In genomic region chr7:49392180-49392579, GRCm38 (mm10) we compare ENCODE assay signal across 11 mouse cellular contexts.
DNase-seq lines count a peak whose midpoint lies in the region; ATAC-seq and TF ChIP-seq lines count a peak whose summit lies in the region.
"Had no signal": no experiment of that assay in that cellular context is flagged by ENCODE, and none has a peak within 500 bp of the region (broad histone marks: within the 10 kb centered on the region; RNA-seq: fewer than 3 reads in every experiment).

No protein-coding gene starts in this region.

- no peak for TF ChIP-seq CTCF in hindbrain, postnatal 0 days (IDR thresholded peaks at IDR 0.05; ENCODE audit: low read depth)

- no peak overlapping the region for H3K9ac ChIP-seq in hindbrain, postnatal 0 days (replicated peaks; ENCODE audit: low read length)
- H3K9ac ChIP-seq in midbrain, embryonic 15.5 days = no peak overlapping the region
- H3K9ac ChIP-seq in kidney, embryonic 15.5 days = no peak overlapping the region

- peaks cover 16% of the 10 kb centered on the region for H3K4me1 ChIP-seq in hindbrain, postnatal 0 days (ENCODE audit: insufficient read depth, low read length)
- H3K4me1 ChIP-seq in midbrain, embryonic 15.5 days = peaks cover 35% of the 10 kb centered on the region
- peaks cover 9% of the 10 kb centered on the region for H3K4me1 ChIP-seq in kidney, embryonic 15.5 days

- intact Hi-C loops in heart, postnatal 14 days (cut with DNase I) = no loop called here

- H3K4me3 ChIP-seq in hindbrain, postnatal 0 days (ENCODE audit: low read length) = no peak overlapping the region
- H3K4me3 ChIP-seq in midbrain, embryonic 15.5 days = no peak overlapping the region
- no peak overlapping the region for H3K4me3 ChIP-seq in kidney, embryonic 15.5 days (replicated peaks)
- H3K4me3 ChIP-seq: embryonic facial prominence, embryonic 10.5 days had no signal

- ATAC-seq in hindbrain, postnatal 0 days = peak; percentile 44; the same call in 1 of the 2 replicates
- ATAC-seq in midbrain, embryonic 15.5 days (replicated peaks) = peak; percentile 52
- no peak for ATAC-seq in kidney, embryonic 15.5 days (replicated peaks; ENCODE audit: low FRiP score)
- ATAC-seq: activated CD4-positive, CD25-positive, alpha-beta regulatory T cell, adult 4 months had no signal

- no peaks in the 10 kb centered on the region for H3K9me3 ChIP-seq in hindbrain, postnatal 0 days (ENCODE audit: low read length)
- no peaks in the 10 kb centered on the region for H3K9me3 ChIP-seq in midbrain, embryonic 15.5 days
- H3K9me3 ChIP-seq in kidney, embryonic 15.5 days (replicated peaks) = no peaks in the 10 kb centered on the region

- DNase-seq in layer of hippocampus, adult 11-12 months (ENCODE audit: low spot score) = peak; percentile 76
- DNase-seq in layer of hippocampus, postnatal 10 days (ENCODE audit: low spot score in 2 of 2) = no peak
- peak; percentile 63 for DNase-seq in cerebellum, adult 9-11 months
- peak; percentile 78 for DNase-seq in hindbrain, postnatal 0 days (ENCODE audit: low spot score)
- DNase-seq in heart, adult 8-10 months (ENCODE audit: low spot score) = no peak
- DNase-seq in heart, postnatal 14 days = no peak
- DNase-seq: gastrocnemius, postnatal 14 days had no signal

- H3K36me3 ChIP-seq in hindbrain, postnatal 0 days (ENCODE audit: insufficient read depth, low read length) = no peaks in the 10 kb centered on the region
- H3K36me3 ChIP-seq in midbrain, embryonic 15.5 days (replicated peaks) = no peaks in the 10 kb centered on the region
- no peaks in the 10 kb centered on the region for H3K36me3 ChIP-seq in kidney, embryonic 15.5 days
- H3K36me3 ChIP-seq: embryonic facial prominence, embryonic 10.5 days had no signal

- 24% methylated on average over 3 of the region's 3 CpGs for WGBS in hindbrain, postnatal 0 days
- 25% methylated on average over 3 of the region's 3 CpGs for WGBS in midbrain, embryonic 15.5 days
- WGBS in kidney, embryonic 15.5 days = 79% methylated on average over 3 of the region's 3 CpGs

- no peak overlapping the region for H3K4me2 ChIP-seq in hindbrain, postnatal 0 days (ENCODE audit: low read depth, low read length)
- H3K4me2 ChIP-seq in midbrain, embryonic 15.5 days = no peak overlapping the region
- H3K4me2 ChIP-seq in kidney, embryonic 15.5 days = no peak overlapping the region

- peak overlapping the region; percentile 5; the same call in 1 of the 2 replicates for H3K27ac ChIP-seq in hindbrain, postnatal 0 days
- H3K27ac ChIP-seq in midbrain, embryonic 15.5 days = peak overlapping the region; percentile 72
- H3K27ac ChIP-seq in kidney, embryonic 15.5 days = no peak overlapping the region
- H3K27ac ChIP-seq: embryonic facial prominence, embryonic 10.5 days had no signal

- no peaks in the 10 kb centered on the region for H3K27me3 ChIP-seq in hindbrain, postnatal 0 days (ENCODE audit: insufficient read depth, low read length)
- no peaks in the 10 kb centered on the region for H3K27me3 ChIP-seq in midbrain, embryonic 15.5 days (replicated peaks)
- H3K27me3 ChIP-seq in kidney, embryonic 15.5 days = no peaks in the 10 kb centered on the region

Comparison
In these comparisons a context has a peak if more than half of its experiments do, and no peak if none do; other contexts are left out.
1. DNase-seq: peak in layer of hippocampus, adult 11-12 months (single experiment), cerebellum, adult 9-11 months (single experiment) and hindbrain, postnatal 0 days (single experiment); none in layer of hippocampus, postnatal 10 days (0 of 2), heart, adult 8-10 months (single experiment) and heart, postnatal 14 days (0 of 2).